20 mouse cellular contexts compared by ENCODE assay signal in the genomic region with DNA sequence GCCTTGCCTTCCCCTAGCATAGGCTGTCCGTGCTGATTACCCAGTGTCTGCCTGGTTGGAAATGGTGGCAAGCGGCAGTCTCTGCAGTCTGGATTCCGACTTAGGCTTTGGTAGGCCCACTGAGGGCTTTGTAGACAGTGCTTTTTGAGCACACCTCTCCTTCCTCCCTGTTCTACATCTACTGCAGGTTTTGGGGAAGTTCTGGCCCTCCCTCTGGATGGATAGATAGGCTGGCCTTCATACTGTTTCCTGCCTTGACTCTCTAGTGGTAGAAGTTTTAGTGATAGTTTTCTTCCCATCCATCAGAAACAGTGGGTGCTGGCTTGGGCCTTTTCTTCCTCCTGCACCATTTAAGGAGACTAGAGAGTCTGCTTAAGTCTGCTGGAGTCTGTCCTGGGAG. TPM values are rescaled to one million over a fixed set of nuclear protein-coding genes. Genes with fewer than 3 reads are reported as not detected.
A peak's percentile ranks its signal among the peaks of the same experiment; 100 is the strongest.
DNase-seq lines count a peak whose midpoint lies in the region; ATAC-seq and TF ChIP-seq lines count a peak whose summit lies in the region.
"Had no signal": no experiment of that assay in that cellular context is flagged by ENCODE, and none has a peak within 500 bp of the region (broad histone marks: within the 10 kb centered on the region; RNA-seq: fewer than 3 reads in every experiment).

No protein-coding gene starts in this region.

- H3K9me3 ChIP-seq in MEL (replicated peaks; ENCODE audit: insufficient read depth, low read length): no peaks in the 10 kb centered on the region
- H3K9me3 ChIP-seq: embryonic facial prominence, embryonic 12.5 days; embryonic facial prominence, embryonic 15.5 days; hindbrain, embryonic 12.5 days; hindbrain, embryonic 15.5 days had no signal

- no peak for TF ChIP-seq POLR2A in thymus, adult 2 months (IDR thresholded peaks at IDR 0.05; ENCODE audit: control insufficient read depth, extremely low read depth, insufficient read depth, low read length, poor library complexity)
- no peak for TF ChIP-seq POLR2A in MEL (IDR thresholded peaks at IDR 0.05; ENCODE audit: control insufficient read depth in 1 of 2, insufficient read depth in 1 of 2, low read depth in 1 of 2, low read length in 2 of 2, poor library complexity in 1 of 2)

- H3K27ac ChIP-seq in thymus, adult 2 months (ENCODE audit: control insufficient read depth, insufficient read depth, low read length): peak overlapping the region; percentile 12; the same call in 1 of the 2 replicates
- H3K27ac ChIP-seq in MEL (ENCODE audit: control insufficient read depth, low read depth, low read length): no peak overlapping the region
- H3K27ac ChIP-seq: embryonic facial prominence, embryonic 12.5 days; embryonic facial prominence, embryonic 15.5 days; hindbrain, embryonic 12.5 days; hindbrain, embryonic 15.5 days had no signal

- H3K36me3 ChIP-seq in thymus, adult 2 months (ENCODE audit: control insufficient read depth, insufficient read depth, low read length): no peaks in the 10 kb centered on the region
- peaks cover 1 to 40% of the 10 kb centered on the region in 2 experiments; a peak in 2 of 4 replicates for H3K36me3 ChIP-seq in MEL (ENCODE audit: control insufficient read depth in 1 of 2, insufficient read depth in 2 of 2, low read length in 2 of 2)

- ATAC-seq in CD4-positive, CD25-positive, alpha-beta regulatory T cell, adult 4 months: peak; percentile 24
- no peak for ATAC-seq in activated CD4-positive, CD25-positive, alpha-beta regulatory T cell, adult 4 months
- ATAC-seq: forebrain, embryonic 14.5 days had no signal

- no peak overlapping the region for H3K4me3 ChIP-seq in thymus, adult 2 months (ENCODE audit: control insufficient read depth, insufficient read depth, low read length)
- H3K4me3 ChIP-seq in MEL (ENCODE audit: control insufficient read depth in 1 of 2, insufficient read depth in 1 of 2, low read depth in 2 of 2, low read length in 2 of 2): no peak overlapping the region
- H3K4me3 ChIP-seq: embryonic facial prominence, embryonic 12.5 days; embryonic facial prominence, embryonic 15.5 days; hindbrain, embryonic 12.5 days; hindbrain, embryonic 15.5 days had no signal

- no peak for TF ChIP-seq CTCF in thymus, adult 2 months (IDR thresholded peaks at IDR 0.05; ENCODE audit: borderline replicate concordance, control insufficient read depth, extremely low read depth, insufficient read depth, low read length, poor library complexity)
- TF ChIP-seq CTCF in MEL (IDR thresholded peaks at IDR 0.05 in 2 of 3, conservative IDR thresholded peaks at IDR 0.05 in 1 of 3; ENCODE audit: control insufficient read depth in 1 of 3, insufficient read depth in 1 of 3, low read depth in 2 of 3, low read length in 3 of 3, poor library complexity in 1 of 3, severe bottlenecking in 1 of 3): no peak

- no peak for TF ChIP-seq RAD21 in MEL (IDR thresholded peaks at IDR 0.05; ENCODE audit: low read depth, low read length)

- TF ChIP-seq EP300 in MEL (IDR thresholded peaks at IDR 0.05; ENCODE audit: low read depth in 1 of 2, low read length in 2 of 2): no peak

- H3K9ac ChIP-seq in MEL (ENCODE audit: control insufficient read depth, low read depth, low read length, poor library complexity, severe bottlenecking): no peak overlapping the region
- H3K9ac ChIP-seq: embryonic facial prominence, embryonic 12.5 days; embryonic facial prominence, embryonic 15.5 days; hindbrain, embryonic 12.5 days; hindbrain, embryonic 15.5 days had no signal

- H3K4me1 ChIP-seq in thymus, adult 2 months (replicated peaks; ENCODE audit: control insufficient read depth, insufficient read depth, low read length): peaks cover 23% of the 10 kb centered on the region
- H3K4me1 ChIP-seq in MEL (ENCODE audit: control insufficient read depth in 1 of 2, insufficient read depth in 2 of 2, low read length in 2 of 2): peaks cover 18 to 26% of the 10 kb centered on the region in 2 experiments
- H3K4me1 ChIP-seq: embryonic facial prominence, embryonic 12.5 days; hindbrain, embryonic 12.5 days had no signal

- 57% methylated on average over 3 of the region's 3 CpGs for WGBS in thymus, adult 2 months

- DNase-seq in thymus, adult 2 months: no peak
- DNase-seq in thymus, postnatal 14 days: no peak
- DNase-seq in MEL (ENCODE audit: low read depth, low spot score): peak; percentile 75
- DNase-seq in lung, postnatal 4 days: no peak
- DNase-seq: adrenal gland, adult 2 months; adrenal gland, postnatal 14 days; cerebellum, adult 11 months; cerebellum, adult 2 months; cerebellum, adult 9-11 months; cerebellum, postnatal 25 days; gastrocnemius, postnatal 10 days; heart, adult 11 months had no signal

- peaks cover 22% of the 10 kb centered on the region for H3K79me2 ChIP-seq in MEL (ENCODE audit: control insufficient read depth, insufficient read depth, low read length, poor library complexity)

- no peaks in the 10 kb centered on the region for H3K27me3 ChIP-seq in thymus, adult 2 months (ENCODE audit: control insufficient read depth, insufficient read depth, low read length)
- H3K27me3 ChIP-seq in MEL (ENCODE audit: control insufficient read depth in 1 of 2, insufficient read depth in 2 of 2, low read length in 2 of 2): no peaks in the 10 kb centered on the region
- H3K27me3 ChIP-seq: embryonic facial prominence, embryonic 12.5 days; embryonic facial prominence, embryonic 15.5 days; hindbrain, embryonic 12.5 days; hindbrain, embryonic 15.5 days; Patski had no signal

TF ChIP-seq in MEL, 35 proteins besides CTCF, POLR2A, EP300 and RAD21:
- no peak for TF ChIP-seq MXI1 (IDR thresholded peaks at IDR 0.05; ENCODE audit: low read depth, low read length)
- no peak for TF ChIP-seq POLR2AphosphoS5 (IDR thresholded peaks at IDR 0.05; ENCODE audit: borderline replicate concordance, low read depth, low read length)
- no peak for TF ChIP-seq CHD1 (IDR thresholded peaks at IDR 0.05; ENCODE audit: low read depth, low read length)
- no peak for TF ChIP-seq ZNF384 (IDR thresholded peaks at IDR 0.05; ENCODE audit: low read depth, low read length)
- no peak for TF ChIP-seq SMC3 (IDR thresholded peaks at IDR 0.05; ENCODE audit: low read depth, low read length)
- TF ChIP-seq GATA1 (IDR thresholded peaks at IDR 0.05; ENCODE audit: low read depth, low read length): no peak
- no peak for TF ChIP-seq RCOR1 (IDR thresholded peaks at IDR 0.05; ENCODE audit: low read depth, low read length)
- TF ChIP-seq MYB (IDR thresholded peaks at IDR 0.05; ENCODE audit: low read depth, low read length): no peak
- TF ChIP-seq MYC (IDR thresholded peaks at IDR 0.05; ENCODE audit: low read depth, low read length): no peak
- no peak for TF ChIP-seq ETS1 (IDR thresholded peaks at IDR 0.05; ENCODE audit: low read depth, low read length)
- no peak for TF ChIP-seq ZC3H11A (IDR thresholded peaks at IDR 0.05; ENCODE audit: low read depth, low read length)
- TF ChIP-seq NELFE (IDR thresholded peaks at IDR 0.05; ENCODE audit: low read depth, low read length): no peak
- TF ChIP-seq POLR2AphosphoS2 (IDR thresholded peaks at IDR 0.05; ENCODE audit: low read length): no peak
- peak; percentile 74 for TF ChIP-seq TBP (IDR thresholded peaks at IDR 0.05; ENCODE audit: low read depth, low read length)
- no peak for TF ChIP-seq E2F4 (IDR thresholded peaks at IDR 0.05; ENCODE audit: borderline replicate concordance, low read depth, low read length)
- no peak for TF ChIP-seq ZKSCAN1 (IDR thresholded peaks at IDR 0.05; ENCODE audit: low read depth, low read length)
- TF ChIP-seq TCF12 (IDR thresholded peaks at IDR 0.05; ENCODE audit: low read depth, low read length): no peak
- no peak for TF ChIP-seq MAZ (IDR thresholded peaks at IDR 0.05; ENCODE audit: low read depth, low read length)
- no peak for TF ChIP-seq JUND (IDR thresholded peaks at IDR 0.05; ENCODE audit: low read depth, low read length)
- no peak for TF ChIP-seq USF1 (IDR thresholded peaks at IDR 0.05; ENCODE audit: low read depth, low read length)
- TF ChIP-seq SIN3A (IDR thresholded peaks at IDR 0.05; ENCODE audit: low read length): 0 out of 2 replicates have a peak, but pooled peaks have one; percentile 31
- peak; percentile 30 for TF ChIP-seq TAL1 (IDR thresholded peaks at IDR 0.05; ENCODE audit: low read length)
- no peak for TF ChIP-seq MEF2A (IDR thresholded peaks at IDR 0.05; ENCODE audit: extremely low read depth, insufficient replicate concordance, low read depth, low read length, poor library complexity, severe bottlenecking)
TF ChIP-seq in MEL: peak in this region for 3.

RNA-seq across cellular contexts. Expression of a gene that starts 9.4 kb away (rescaled TPM):
- 2.7 TPM in 2 replicates for polyA plus RNA-seq in thymus, adult 2 months (2012; rRNA removed)
- 10 to 100 TPM; 23.2 to 24.7 TPM for polyA plus RNA-seq in CD4-positive, CD25-positive, alpha-beta regulatory T cell, adult 4 months (2017; shearing (Covaris generic))
- 26.2 and 27.0 TPM in 2 replicates for total RNA-seq in MEL (2012; rRNA removed)
- 10 to 100 TPM in 1 of 2 experiments, not detected in 1; 22.0 TPM for polyA plus RNA-seq in MEL (2012; ENCODE audit: insufficient read depth in 1 of 2, insufficient read length in 2 of 2, low read depth in 1 of 2, low replicate concordance in 2 of 2, missing spikeins in 1 of 2)
- polyA plus RNA-seq in activated CD4-positive, CD25-positive, alpha-beta regulatory T cell, adult 4 months (2017; shearing (Covaris generic)): 10 to 100 TPM; 17.4 to 20.5 TPM

RNA-seq across cellular contexts. Expression of a gene that starts 54.7 kb away (rescaled TPM):
- polyA plus RNA-seq in thymus, adult 2 months (2012; rRNA removed): 23.0 and 27.3 TPM in 2 replicates
- 10 to 100 TPM; 72.2 to 73.2 TPM for polyA plus RNA-seq in CD4-positive, CD25-positive, alpha-beta regulatory T cell, adult 4 months (2017; shearing (Covaris generic))
- total RNA-seq in MEL (2012; rRNA removed): 10.2 and 13.2 TPM in 2 replicates
- polyA plus RNA-seq in MEL (2012; ENCODE audit: insufficient read depth in 1 of 2, insufficient read length in 2 of 2, low read depth in 1 of 2, low replicate concordance in 2 of 2, missing spikeins in 1 of 2): 10 to 100 TPM in 1 of 2 experiments, not detected in 1; 21.2 TPM
- polyA plus RNA-seq in activated CD4-positive, CD25-positive, alpha-beta regulatory T cell, adult 4 months (2017; shearing (Covaris generic)): 10 to 100 TPM; 77.2 to 84.4 TPM
